Comparison of ENCODE assay signal across 8 mouse cellular contexts in the genomic region with DNA sequence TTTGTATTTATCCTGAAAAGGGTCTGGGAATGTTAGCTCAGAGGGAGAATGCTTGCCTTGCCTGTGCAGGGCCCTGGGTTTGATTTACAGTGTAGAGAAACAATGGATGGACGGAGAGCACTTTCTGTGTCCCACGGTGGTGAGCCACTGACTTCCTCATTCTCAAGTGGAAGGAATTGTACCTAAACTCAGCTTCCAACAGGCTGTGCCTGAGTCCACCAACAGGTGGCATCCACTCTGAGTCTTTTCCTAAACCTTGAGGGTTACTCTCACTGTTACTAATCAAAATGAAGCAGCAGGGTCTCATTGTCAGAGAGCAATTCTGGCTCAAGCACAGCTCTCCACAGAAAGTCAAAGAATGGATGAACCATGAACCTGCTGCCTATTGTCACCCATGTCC. TPM values are rescaled to one million over a fixed set of nuclear protein-coding genes. Genes with fewer than 3 reads are reported as not detected.
DNase-seq lines count a peak whose midpoint lies in the region; ATAC-seq lines count a peak whose summit lies in the region.

No protein-coding gene starts in this region.

- peaks cover 2% of the 10 kb centered on the region; the same call in 1 of the 2 replicates for H3K9me3 ChIP-seq in hindbrain, embryonic 11.5 days (ENCODE audit: control insufficient read depth, low read length)
- peaks cover 7% of the 10 kb centered on the region for H3K9me3 ChIP-seq in hindbrain, embryonic 12.5 days (replicated peaks)

- 46% methylated on average over 2 of the region's 2 CpGs for WGBS in hindbrain, embryonic 11.5 days
- 45% methylated on average over 2 of the region's 2 CpGs for WGBS in hindbrain, embryonic 12.5 days

- H3K4me1 ChIP-seq in hindbrain, embryonic 11.5 days (replicated peaks; ENCODE audit: control insufficient read depth, insufficient read depth, low read length) = no peaks in the 10 kb centered on the region
- no peaks in the 10 kb centered on the region for H3K4me1 ChIP-seq in hindbrain, embryonic 12.5 days

- no peak overlapping the region for H3K9ac ChIP-seq in hindbrain, embryonic 11.5 days (ENCODE audit: low read depth, low read length)
- H3K9ac ChIP-seq in hindbrain, embryonic 12.5 days = no peak overlapping the region

- H3K36me3 ChIP-seq in hindbrain, embryonic 11.5 days (ENCODE audit: control insufficient read depth, insufficient read depth, low read length) = no peaks in the 10 kb centered on the region
- H3K36me3 ChIP-seq in hindbrain, embryonic 12.5 days = no peaks in the 10 kb centered on the region

- H3K4me3 ChIP-seq in hindbrain, embryonic 11.5 days (ENCODE audit: low read depth, low read length) = no peak overlapping the region
- H3K4me3 ChIP-seq in hindbrain, embryonic 12.5 days = no peak overlapping the region

- no peak overlapping the region for H3K4me2 ChIP-seq in hindbrain, embryonic 11.5 days (replicated peaks; ENCODE audit: low read depth, low read length)
- H3K4me2 ChIP-seq in hindbrain, embryonic 12.5 days (replicated peaks) = no peak overlapping the region

- no peaks in the 10 kb centered on the region for H3K27me3 ChIP-seq in hindbrain, embryonic 11.5 days (ENCODE audit: control insufficient read depth, insufficient read depth, low read length)
- H3K27me3 ChIP-seq in hindbrain, embryonic 12.5 days = no peaks in the 10 kb centered on the region

- DNase-seq in hindbrain, embryonic 11.5 days (ENCODE audit: low spot score) = peak; percentile 40
- DNase-seq in A20 (ENCODE audit: low read depth, low spot score) (peak; percentile 55), R1 (ENCODE audit: low read depth, low spot score) (peak; percentile 88)
- peak; percentile 3 to 7 for DNase-seq in monocyte, adult 2 months (ENCODE audit: low read depth in 1 of 2, low spot score in 2 of 2)
- no peak for DNase-seq in yolk sac, embryonic 10.5 days (ENCODE audit: low spot score)
- no peak for DNase-seq in gastrocnemius, postnatal 4 days (ENCODE audit: low spot score in 2 of 2)

- no peak for ATAC-seq in hindbrain, embryonic 11.5 days (ENCODE audit: low FRiP score)
- ATAC-seq in hindbrain, embryonic 12.5 days (ENCODE audit: low FRiP score) = no peak
- ATAC-seq in hematopoietic stem cell, adult 5-6 weeks (replicated peaks in 1 of 2; ENCODE audit: insufficient read depth in 1 of 2, low FRiP score in 2 of 2, low TSS enrichment in 1 of 2, low read depth in 1 of 2, poor library complexity in 2 of 2, severe bottlenecking in 2 of 2) = peak; percentile 97 to 98

- H3K27ac ChIP-seq in hindbrain, embryonic 11.5 days (ENCODE audit: low read depth, low read length) = no peak overlapping the region
- no peak overlapping the region for H3K27ac ChIP-seq in hindbrain, embryonic 12.5 days

RNA-seq across cellular contexts. Expression of a gene that starts 8.0 kb away (rescaled TPM):
- 75.3 and 75.4 TPM in 2 replicates for polyA plus RNA-seq in hindbrain, embryonic 11.5 days (2014; fragmentation: Nextera tagmentation; extraction: Ambion mirVana)
- 52.2 and 53.9 TPM in 2 replicates for polyA plus RNA-seq in hindbrain, embryonic 12.5 days (2016; fragmentation: Nextera tagmentation; extraction: Ambion mirVana)
- total RNA-seq in hematopoietic stem cell, adult 5-6 weeks (2017) = 56.1 and 62.4 TPM in 2 replicates
- 10 to 100 TPM; 15.2 to 19.3 TPM for total RNA-seq in gastrocnemius, postnatal 4 days (2021)

RNA-seq across cellular contexts. Expression of a gene that starts 58.4 kb away (rescaled TPM):
- polyA plus RNA-seq in hindbrain, embryonic 11.5 days (2014; fragmentation: Nextera tagmentation; extraction: Ambion mirVana) = 61.9 and 75.6 TPM in 2 replicates
- polyA plus RNA-seq in hindbrain, embryonic 12.5 days (2016; fragmentation: Nextera tagmentation; extraction: Ambion mirVana) = 50.8 and 56.1 TPM in 2 replicates
- total RNA-seq in hematopoietic stem cell, adult 5-6 weeks (2017) = 25.4 and 27.7 TPM in 2 replicates
- 10 to 100 TPM; 27.1 to 28.3 TPM for total RNA-seq in gastrocnemius, postnatal 4 days (2021)

Comparison
In these comparisons a context has a peak if more than half of its experiments do, and no peak if none do; other contexts are left out.
1. ATAC-seq: peak in hematopoietic stem cell, adult 5-6 weeks (2 of 2); none in hindbrain, embryonic 11.5 days (single experiment) and hindbrain, embryonic 12.5 days (single experiment).
2. DNase-seq: peak in hindbrain, embryonic 11.5 days (single experiment), A20 (single experiment), R1 (single experiment) and monocyte, adult 2 months (2 of 2); none in yolk sac, embryonic 10.5 days (single experiment) and gastrocnemius, postnatal 4 days (0 of 2).